1 mouse cellular context compared by ENCODE assay signal in the genomic region with DNA sequence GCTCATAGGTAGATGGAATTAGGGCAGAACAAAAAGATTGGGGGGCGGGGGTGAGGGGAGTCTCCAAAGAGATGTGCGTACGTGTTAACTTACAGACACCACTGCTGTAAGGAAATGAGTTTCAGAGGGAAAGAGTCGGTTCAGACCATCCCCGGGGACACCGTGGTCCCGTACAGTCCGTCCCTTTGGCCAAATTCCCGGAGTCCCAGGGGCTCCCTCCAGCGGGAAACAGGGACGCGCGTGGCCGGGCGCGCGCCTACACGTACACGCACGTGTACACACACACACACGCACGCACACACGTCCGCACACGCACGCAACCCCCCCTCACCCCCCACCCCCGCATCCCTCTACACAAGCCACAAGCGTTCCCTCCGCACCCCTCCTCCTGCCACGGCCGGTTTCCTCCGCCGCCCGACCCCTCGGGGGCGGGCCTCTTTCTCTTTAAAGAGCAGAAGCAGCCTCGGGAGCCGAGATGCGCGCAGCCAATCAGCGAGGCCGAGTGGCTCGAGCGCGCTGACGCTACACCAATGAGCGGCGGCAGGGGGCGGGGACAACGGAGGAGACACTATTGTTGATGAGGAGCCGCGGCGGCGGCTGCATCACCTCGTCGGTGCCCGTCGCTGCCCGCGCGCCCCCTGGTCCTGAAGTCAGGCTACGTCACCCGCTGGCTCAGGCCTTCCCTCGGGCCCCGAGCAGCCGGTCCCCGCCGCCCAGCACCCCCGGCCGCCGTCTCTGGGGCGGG.
TF ChIP-seq lines count a peak whose summit lies in the region.

A gene (plus strand): TSS at position 594 of the 745 bp plus-strand sequence.

TF ChIP-seq in CH12.LX, 34 proteins besides CTCF, POLR2A, EP300 and RAD21 (continued from another document):
- no peak for TF ChIP-seq ZC3H11A (IDR thresholded peaks at IDR 0.05; ENCODE audit: low read depth, low read length)
- no peak for TF ChIP-seq JUND (conservative IDR thresholded peaks at IDR 0.05; ENCODE audit: low read depth, low read length)
- TF ChIP-seq GABPA (IDR thresholded peaks at IDR 0.05; ENCODE audit: insufficient replicate concordance, low read depth, low read length) = no peak
- TF ChIP-seq USF1 (IDR thresholded peaks at IDR 0.05; ENCODE audit: low read depth, low read length) = no peak
- TF ChIP-seq ZNF384 (IDR thresholded peaks at IDR 0.05; ENCODE audit: low read depth, low read length) = no peak
- peak; percentile 75; the same call in 1 of the 2 replicates for TF ChIP-seq MAZ (IDR thresholded peaks at IDR 0.05; ENCODE audit: low read depth, low read length)
- peak; percentile 60; the same call in 1 of the 2 replicates for TF ChIP-seq CHD2 (IDR thresholded peaks at IDR 0.05; ENCODE audit: low read length)
- TF ChIP-seq MEF2A (IDR thresholded peaks at IDR 0.05; ENCODE audit: borderline replicate concordance, low read depth, low read length) = no peak
- TF ChIP-seq SIN3A (IDR thresholded peaks at IDR 0.05; ENCODE audit: low read length) = peak; percentile 84
- no peak for TF ChIP-seq NRF1 (IDR thresholded peaks at IDR 0.05; ENCODE audit: low read depth, low read length)
- no peak for TF ChIP-seq E2F4 (IDR thresholded peaks at IDR 0.05; ENCODE audit: insufficient replicate concordance, low read depth, low read length)
- no peak for TF ChIP-seq JUN (IDR thresholded peaks at IDR 0.05; ENCODE audit: insufficient read depth, low read depth, low read length)
- TF ChIP-seq SMC3 (IDR thresholded peaks at IDR 0.05; ENCODE audit: low read depth, low read length) = no peak
- TF ChIP-seq ETS1 (conservative IDR thresholded peaks at IDR 0.05; ENCODE audit: low read depth, low read length) = no peak
- TF ChIP-seq RCOR1 (conservative IDR thresholded peaks at IDR 0.05; ENCODE audit: low read depth, low read length) = no peak
- peak; percentile 66; the same call in 1 of the 2 replicates for TF ChIP-seq TCF12 (IDR thresholded peaks at IDR 0.05; ENCODE audit: low read depth, low read length)
- TF ChIP-seq CHD1 (IDR thresholded peaks at IDR 0.05; ENCODE audit: low read depth, low read length) = no peak
- no peak for TF ChIP-seq ELF1 (IDR thresholded peaks at IDR 0.05; ENCODE audit: low read depth, low read length)
- TF ChIP-seq MYC (IDR thresholded peaks at IDR 0.05; ENCODE audit: low read depth, low read length) = no peak
- TF ChIP-seq KAT2A (IDR thresholded peaks at IDR 0.05; ENCODE audit: insufficient replicate concordance, low read length) = 0 out of 2 replicates have a peak, but pooled peaks have one; percentile 24
